8 mouse cellular contexts compared by ENCODE assay signal in the genomic region with DNA sequence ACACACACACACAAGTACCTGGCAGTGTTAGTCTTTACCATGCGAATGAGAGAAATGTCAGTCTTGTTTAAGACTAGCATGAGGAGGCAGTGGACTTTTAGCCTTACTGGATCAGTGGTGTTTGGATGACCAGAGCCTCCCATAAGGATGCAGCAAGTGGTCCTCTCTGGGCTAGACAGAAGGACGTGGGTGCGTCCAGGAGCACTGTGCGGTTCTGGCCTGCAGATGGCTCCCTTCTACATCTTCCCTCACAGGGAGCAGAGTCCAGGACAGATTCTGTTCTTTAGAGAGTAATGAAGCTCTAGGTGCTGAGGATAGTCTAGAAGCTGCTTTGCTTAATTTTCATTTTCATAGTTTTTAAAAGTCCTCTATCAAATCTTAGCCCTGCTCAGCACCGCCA.
DNase-seq lines count a peak whose midpoint lies in the region; ATAC-seq and TF ChIP-seq lines count a peak whose summit lies in the region.

No protein-coding gene starts in this region.

- TF ChIP-seq POLR2A in small intestine, adult 2 months (IDR thresholded peaks at IDR 0.05; ENCODE audit: low read depth, low read length): no peak

- no peak overlapping the region for H3K4me2 ChIP-seq in forebrain, embryonic 15.5 days (replicated peaks)
- no peak overlapping the region for H3K4me2 ChIP-seq in lung, embryonic 14.5 days

- no peak for DNase-seq in forebrain, embryonic 10.5 days (ENCODE audit: extremely low spot score, low spot score)
- DNase-seq in lung, embryonic 14.5 days: peak; percentile 48
- DNase-seq in lung, postnatal 4 days: no peak
- DNase-seq in cerebellum, adult 11 months: peak; percentile 42
- peak; percentile 57 for DNase-seq in kidney, adult 18-20 months
- no peak for DNase-seq in Muller cell, postnatal 12 days (ENCODE audit: inconsistent ontology term)

- 0 out of 2 replicates have a peak, but pooled peaks have one; percentile 33 for ATAC-seq in forebrain, embryonic 15.5 days (replicated peaks)
- peak; percentile 41; the same call in 1 of the 2 replicates for ATAC-seq in lung, embryonic 14.5 days (ENCODE audit: insufficient read depth)

- no peaks in the 10 kb centered on the region for H3K27me3 ChIP-seq in forebrain, embryonic 15.5 days
- no peaks in the 10 kb centered on the region for H3K27me3 ChIP-seq in forebrain, embryonic 10.5 days (ENCODE audit: poor library complexity, severe bottlenecking)
- no peaks in the 10 kb centered on the region for H3K27me3 ChIP-seq in lung, embryonic 14.5 days (ENCODE audit: insufficient read depth, low read length)
- no peaks in the 10 kb centered on the region for H3K27me3 ChIP-seq in small intestine, adult 2 months (ENCODE audit: control insufficient read depth, insufficient read depth, low read length)

- no peaks in the 10 kb centered on the region for H3K4me1 ChIP-seq in forebrain, embryonic 15.5 days
- no peaks in the 10 kb centered on the region for H3K4me1 ChIP-seq in forebrain, embryonic 10.5 days
- no peaks in the 10 kb centered on the region for H3K4me1 ChIP-seq in lung, embryonic 14.5 days (ENCODE audit: insufficient read depth)
- H3K4me1 ChIP-seq in small intestine, adult 2 months (ENCODE audit: control insufficient read depth, insufficient read depth, insufficient read length, low read length): no peaks in the 10 kb centered on the region; the same call in 1 of the 2 replicates

- no peak overlapping the region for H3K4me3 ChIP-seq in forebrain, embryonic 15.5 days
- no peak overlapping the region for H3K4me3 ChIP-seq in forebrain, embryonic 10.5 days
- H3K4me3 ChIP-seq in lung, embryonic 14.5 days (ENCODE audit: low read depth, low read length): no peak overlapping the region
- no peak overlapping the region for H3K4me3 ChIP-seq in small intestine, adult 2 months (ENCODE audit: low read depth, low read length)

- H3K9ac ChIP-seq in forebrain, embryonic 15.5 days (replicated peaks): no peak overlapping the region
- H3K9ac ChIP-seq in lung, embryonic 14.5 days: no peak overlapping the region

- no peaks in the 10 kb centered on the region for H3K9me3 ChIP-seq in forebrain, embryonic 15.5 days
- no peaks in the 10 kb centered on the region for H3K9me3 ChIP-seq in forebrain, embryonic 10.5 days
- no peaks in the 10 kb centered on the region for H3K9me3 ChIP-seq in lung, embryonic 14.5 days (ENCODE audit: low read depth, low read length)

- no peak overlapping the region for H3K27ac ChIP-seq in forebrain, embryonic 15.5 days (replicated peaks)
- H3K27ac ChIP-seq in forebrain, embryonic 10.5 days: no peak overlapping the region
- no peak overlapping the region for H3K27ac ChIP-seq in lung, embryonic 14.5 days (ENCODE audit: low read depth)
- no peak overlapping the region for H3K27ac ChIP-seq in small intestine, adult 2 months (ENCODE audit: insufficient read depth, low read depth, low read length)

- WGBS in forebrain, embryonic 15.5 days: 75% methylated on average over 5 of the region's 5 CpGs
- 65% methylated on average over 5 of the region's 5 CpGs for WGBS in forebrain, embryonic 10.5 days
- 68% methylated on average over 5 of the region's 5 CpGs for WGBS in lung, embryonic 14.5 days
- 63% methylated on average over 5 of the region's 5 CpGs for WGBS in small intestine, adult 2 months

- peak; percentile 39 for TF ChIP-seq CTCF in lung, embryonic 14.5 days (IDR thresholded peaks at IDR 0.05; ENCODE audit: low read depth)
- peak; percentile 50; the same call in 1 of the 2 replicates for TF ChIP-seq CTCF in small intestine, adult 2 months (IDR thresholded peaks at IDR 0.05; ENCODE audit: extremely low read depth, insufficient read length, insufficient replicate concordance, low read depth, low read length)

- peaks cover 81% of the 10 kb centered on the region for H3K36me3 ChIP-seq in forebrain, embryonic 15.5 days
- peaks cover 100% of the 10 kb centered on the region for H3K36me3 ChIP-seq in forebrain, embryonic 10.5 days (replicated peaks)
- peaks cover 97% of the 10 kb centered on the region for H3K36me3 ChIP-seq in lung, embryonic 14.5 days (ENCODE audit: insufficient read depth)
- H3K36me3 ChIP-seq in small intestine, adult 2 months (ENCODE audit: control insufficient read depth, insufficient read depth, low read length): peaks cover 57% of the 10 kb centered on the region

Comparison
In these comparisons a context has a peak if more than half of its experiments do, and no peak if none do; other contexts are left out.
1. DNase-seq: peak in lung, embryonic 14.5 days (single experiment), cerebellum, adult 11 months (single experiment) and kidney, adult 18-20 months (single experiment); none in forebrain, embryonic 10.5 days (single experiment), lung, postnatal 4 days (0 of 2) and Muller cell, postnatal 12 days (single experiment).